Mouse (Mus musculus) frontal cortex, postnatal 25 days (tissue): ENCODE results near the gene Cyp2d11.
"Not testable (repeated sequence)": the region's sequence is repeated elsewhere in the genome, so short reads cannot be mapped to it uniquely, and the experiment has no call there.

Source experiments
- DNase-seq, 2 experiments: peaks; one replicate each; pipeline ENCODE4 v3.0.0; 2022; ENCODE audit warnings: low spot score in 2 of 2

Gene Cyp2d11

DNA sequence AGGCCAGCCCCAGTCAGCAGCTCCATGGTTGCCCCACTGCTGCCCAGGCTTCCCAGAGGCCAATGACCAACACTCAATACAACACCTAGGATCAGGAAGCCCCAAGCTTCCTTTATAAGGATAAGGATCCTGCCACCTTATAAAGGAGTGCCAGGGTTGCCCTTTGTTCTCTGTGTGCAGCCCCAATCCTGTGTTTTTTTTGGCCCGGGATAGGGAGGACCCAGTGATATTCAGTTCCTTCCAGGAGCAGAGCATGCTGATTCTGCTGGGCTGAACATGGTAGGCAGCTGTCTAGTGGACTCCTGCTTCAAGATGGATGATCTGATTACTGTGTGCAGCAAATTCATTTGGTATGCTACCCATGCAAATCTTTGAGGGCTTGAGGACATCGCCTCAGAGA lies at the start of gene Cyp2d11:
Gene Cyp2d11 (minus strand): TSS at position 101 of the 400 bp plus-strand sequence.
- DNase-seq = not testable (repeated sequence)

GRCm38 (mm10) chr15:82437975-82438617 lies 44.3 kb upstream of the Cyp2d11 start:
- no peak for DNase-seq

- no peak for DNase-seq
Measured at GRCm38 (mm10) chr15:82435606-82436005, 41.8 kb upstream of the Cyp2d11 start.

- DNase-seq = no peak
Measured at GRCm38 (mm10) chr15:82435011-82435410, 41.2 kb upstream of the Cyp2d11 start.

DNA sequence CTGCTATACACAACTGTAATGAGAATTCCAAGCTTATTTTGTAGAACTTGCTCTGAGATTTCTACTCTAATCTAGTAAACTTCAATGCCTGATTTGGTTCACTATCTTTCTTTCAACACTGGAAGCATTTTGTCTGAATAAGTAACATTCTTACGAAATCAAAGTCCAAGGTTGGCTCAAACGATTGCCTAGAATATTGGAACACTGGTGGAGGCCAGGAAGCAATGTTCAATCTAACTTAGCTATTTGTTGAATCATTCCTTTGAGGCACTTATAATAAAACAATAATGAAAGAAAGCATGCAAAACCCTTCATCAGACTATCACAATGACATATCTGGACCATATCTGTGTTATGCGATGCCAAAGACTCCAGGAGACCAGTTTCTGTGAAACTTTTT lies 40.7 kb upstream of the Cyp2d11 start:
- DNase-seq = no peak

- no peak for DNase-seq
Measured at GRCm38 (mm10) chr15:82433621-82434020, 39.8 kb upstream of the Cyp2d11 start.

GRCm38 (mm10) chr15:82433137-82433536 lies 39.3 kb upstream of the Cyp2d11 start, which contains the start of gene Cyp2d9:
Gene Cyp2d9 (plus strand): TSS chr15:82433437.
- no peak for DNase-seq

DNA sequence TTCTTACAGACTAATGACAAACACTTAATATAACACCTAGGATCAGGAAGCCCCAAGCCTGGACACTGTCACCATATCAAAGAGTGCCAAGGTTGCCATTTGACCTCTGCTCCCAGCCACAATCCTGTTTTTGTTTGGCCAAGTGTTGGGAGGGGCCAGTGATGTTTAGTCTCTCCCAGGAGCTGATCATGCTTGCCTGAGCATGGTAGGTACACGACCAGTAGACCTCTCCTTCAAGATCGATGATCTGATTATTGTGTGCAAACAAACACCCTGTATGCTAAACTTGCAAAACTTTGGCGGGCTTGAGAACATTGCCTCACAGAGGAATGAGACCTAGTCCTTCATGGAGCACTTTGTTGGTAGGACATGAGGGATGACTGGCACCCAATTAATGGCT lies 29.6 kb upstream of the Cyp2d11 start:
- no peak for DNase-seq

DNA sequence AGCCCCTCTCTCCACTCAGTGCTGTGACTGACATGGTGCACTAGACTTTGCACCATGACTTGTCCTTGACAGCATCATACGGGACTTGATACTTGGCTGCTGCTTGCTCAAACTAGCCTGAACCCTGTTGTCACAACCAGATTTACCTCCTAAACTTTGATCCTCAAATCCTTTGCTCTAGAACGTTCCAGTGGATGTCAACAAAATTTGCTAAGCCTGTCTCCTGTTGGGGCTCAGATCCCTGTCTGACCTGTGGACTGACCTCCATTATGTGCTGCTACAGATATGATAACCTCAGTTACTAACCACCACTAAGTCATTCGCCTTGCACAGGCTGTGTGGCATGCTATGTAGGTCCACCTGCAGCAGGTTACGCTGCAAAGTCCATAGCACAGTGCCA lies 29.1 kb upstream of the Cyp2d11 start:
- DNase-seq = no peak

DNA sequence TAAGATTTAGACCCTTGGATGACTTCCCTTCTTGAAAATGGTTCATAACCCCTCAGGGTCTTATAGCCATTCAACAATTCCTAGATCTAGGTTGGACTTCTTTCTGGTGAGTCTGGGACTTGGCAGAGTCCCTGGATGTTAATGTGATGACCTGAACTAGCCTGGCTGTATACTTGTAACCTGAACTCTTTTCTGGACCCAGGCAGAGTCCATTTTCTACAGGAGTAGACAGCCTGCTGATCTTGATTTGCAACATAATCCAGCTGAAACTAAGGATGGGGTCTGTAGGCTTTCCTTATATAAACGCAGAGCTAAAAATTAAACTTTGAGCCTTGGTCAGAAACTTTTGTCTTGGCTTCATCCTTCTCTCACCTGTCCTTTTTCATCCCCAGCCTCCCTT lies 24.8 kb upstream of the Cyp2d11 start:
- DNase-seq = no peak

DNA sequence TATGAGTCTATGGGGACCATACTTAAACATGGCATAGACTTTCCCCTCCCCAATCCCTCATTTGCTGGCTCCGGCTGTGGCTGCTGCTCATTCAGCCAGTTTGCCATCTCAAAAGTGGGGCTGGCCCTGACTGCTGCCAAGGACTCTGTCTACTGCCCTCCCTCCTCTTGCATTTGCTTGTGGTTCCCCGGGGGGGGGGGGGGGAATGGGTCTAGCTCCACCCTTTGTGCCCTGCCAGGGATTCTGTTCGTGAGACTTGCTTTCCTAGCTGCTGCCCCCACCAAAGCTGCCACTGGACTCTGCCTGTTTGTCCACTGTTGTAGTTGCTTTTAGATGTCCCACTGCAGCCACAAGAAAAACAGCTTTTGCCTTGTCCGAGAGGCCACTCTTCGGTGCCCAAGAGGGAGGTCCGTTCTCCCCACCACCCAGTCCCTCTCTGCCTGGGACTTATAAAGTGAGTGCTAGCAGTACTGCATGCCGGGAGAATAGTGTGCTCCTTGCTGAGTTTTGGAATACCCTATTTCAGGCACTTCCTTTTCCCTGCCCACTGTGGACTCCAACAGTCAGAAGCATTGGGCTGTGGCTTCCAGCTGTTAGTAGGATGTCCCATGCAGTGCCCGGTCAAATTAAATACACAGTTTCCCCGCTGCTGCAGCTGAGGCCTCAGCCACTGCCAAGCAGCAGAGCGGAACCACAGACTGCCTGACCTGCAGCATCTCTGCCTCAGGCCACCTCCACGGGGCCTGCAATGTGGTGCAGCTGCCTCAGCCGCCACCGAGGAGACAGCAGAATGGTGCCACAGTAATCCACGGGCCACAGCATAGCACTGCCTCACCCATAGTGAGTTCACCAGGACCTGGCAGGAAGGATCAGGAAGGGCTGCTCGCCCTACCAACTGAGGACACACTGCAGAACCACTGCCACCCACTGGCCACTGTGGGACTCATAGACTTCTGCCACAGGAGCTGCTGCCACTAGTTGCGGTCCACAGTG lies 23.3 kb upstream of the Cyp2d11 start:
- DNase-seq = peak; percentile 71 to 73

- no peak for DNase-seq
Measured at GRCm38 (mm10) chr15:82407536-82407935, 13.7 kb upstream of the Cyp2d11 start.

- DNase-seq = no peak
Measured at GRCm38 (mm10) chr15:82406981-82407380, 13.2 kb upstream of the Cyp2d11 start, which contains the start of gene Cyp2d10. Gene Cyp2d10 (minus strand): TSS chr15:82407195.

GRCm38 (mm10) chr15:82404163-82404562 lies 10.3 kb upstream of the Cyp2d11 start:
- DNase-seq = no peak

- DNase-seq = no peak
Measured at GRCm38 (mm10) chr15:82403606-82404005, 9.8 kb upstream of the Cyp2d11 start.

GRCm38 (mm10) chr15:82402741-82403140 lies 8.9 kb upstream of the Cyp2d11 start:
- no peak for DNase-seq

GRCm38 (mm10) chr15:82402106-82402505 lies 8.3 kb upstream of the Cyp2d11 start:
- DNase-seq = no peak

DNA sequence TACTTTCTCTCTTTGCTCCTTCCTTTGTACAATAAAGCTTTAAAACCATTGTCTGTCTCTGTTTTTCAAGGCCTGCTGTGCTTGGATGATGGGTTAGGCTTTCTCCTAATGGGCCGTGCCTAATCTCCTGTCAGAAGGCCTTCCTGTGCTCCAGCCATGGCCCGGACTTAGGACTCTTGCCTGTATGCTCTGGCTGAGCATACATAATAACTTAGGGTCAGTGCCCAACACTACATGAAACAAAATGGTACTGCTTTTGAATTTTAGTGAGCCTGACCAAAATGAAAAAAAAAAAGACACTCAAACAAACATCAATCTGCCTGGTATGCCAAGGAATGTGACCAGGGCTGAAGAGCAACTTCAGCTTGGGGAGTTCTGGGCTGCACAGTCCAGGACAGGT lies 7.7 kb upstream of the Cyp2d11 start:
- no peak for DNase-seq

- DNase-seq = not testable (repeated sequence)
Measured at GRCm38 (mm10) chr15:82395955-82396354, 2.1 kb upstream of the Cyp2d11 start.

- not testable (repeated sequence) for DNase-seq
Measured at GRCm38 (mm10) chr15:82389916-82390315, 3.9 kb downstream of the Cyp2d11 start.

DNA sequence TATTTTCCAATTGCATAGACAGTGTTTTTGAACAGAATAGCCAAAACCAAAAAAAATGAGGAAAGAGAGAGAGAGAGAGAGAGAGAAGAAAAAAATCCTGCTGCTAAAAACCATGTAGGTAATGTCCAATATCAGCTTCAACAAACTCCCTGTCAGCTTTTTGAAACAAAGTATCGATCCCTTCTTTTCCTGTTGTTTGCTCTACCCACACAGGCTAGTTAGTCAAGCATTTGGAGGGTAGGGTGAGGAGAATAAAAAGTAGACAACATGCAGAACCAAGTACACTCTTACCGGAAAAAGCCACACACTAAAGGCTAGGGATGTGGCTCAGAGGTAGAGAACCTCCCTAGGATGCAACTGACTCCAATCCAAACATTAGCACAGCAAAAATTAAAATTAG lies 8.1 kb downstream of the Cyp2d11 start:
- DNase-seq = no peak

- DNase-seq = no peak
Measured at GRCm38 (mm10) chr15:82382441-82382840, 11.4 kb downstream of the Cyp2d11 start.

DNA sequence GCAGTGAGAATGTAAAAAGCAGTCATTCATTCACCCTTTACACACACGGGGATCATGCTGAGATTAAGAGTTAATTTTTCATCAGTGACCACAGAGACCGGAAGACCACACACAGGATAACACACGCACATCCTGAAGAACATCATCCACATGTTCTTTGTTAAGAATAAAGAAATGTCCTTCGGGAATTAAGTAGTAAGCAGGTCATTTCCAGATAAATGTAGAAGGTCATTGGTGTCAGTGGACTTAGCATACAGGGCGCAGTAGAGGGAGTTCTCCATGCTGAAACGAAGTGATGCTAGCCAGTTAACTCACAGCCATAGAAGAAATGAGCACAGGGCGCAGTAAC lies 13.1 kb downstream of the Cyp2d11 start:
- DNase-seq = no peak
